Mouse (Mus musculus) CH12.LX (cell line): Measurements from ENCODE around the gene Gna12. TPM values are rescaled to one million over a fixed set of nuclear protein-coding genes. Genes with fewer than 3 reads are reported as not detected.

Experiments used
- DNase-seq: peaks from one replicate; pipeline ENCODE4 v3.0.0-alpha.2; 2013; ENCODE audit errors: extremely low read depth
- H3K27ac ChIP-seq: 2 replicates; pipeline ENCODE4 v1.5.1; 2012; ENCODE audit warnings: low read depth, mild to moderate bottlenecking, control low read depth, moderate library complexity; ENCODE audit not compliant: insufficient read depth
- H3K27me3 ChIP-seq: replicated peaks from 2 replicates; pipeline ENCODE3; 2012; ENCODE audit warnings: inconsistent platforms
- H3K36me3 ChIP-seq, 2 experiments: replicated peaks in 1 of 2; 2 replicates each; pipeline versions ENCODE3 to v1.6.1; 2012; ENCODE audit warnings: inconsistent platforms in 1 of 2, low read length in 1 of 2, mild to moderate bottlenecking in 1 of 2, mixed read lengths in 1 of 2, moderate library complexity in 1 of 2; ENCODE audit not compliant: control insufficient read depth in 1 of 2, insufficient read depth in 1 of 2
- H3K4me1 ChIP-seq, 2 experiments: 2 replicates each; pipeline ENCODE4 v1.6.1; 2012; ENCODE audit warnings: inconsistent platforms in 1 of 2, moderate library complexity in 1 of 2; ENCODE audit not compliant: insufficient read depth in 2 of 2, control insufficient read depth in 1 of 2
- H3K4me2 ChIP-seq: 2 replicates; pipeline ENCODE4 v1.6.1; 2012; ENCODE audit warnings: low read depth, mild to moderate bottlenecking, control low read depth; ENCODE audit not compliant: poor library complexity, insufficient read depth, severe bottlenecking
- H3K4me3 ChIP-seq, 3 experiments: fragments of 150-350 bp in 1 of 3; sonication (generic) in 1 of 3; replicated peaks in 1 of 3; 2 replicates each; pipeline versions ENCODE3 to v1.5.1; 2011 to 2012; ENCODE audit warnings: low read depth in 2 of 3, low read length in 2 of 3, mild to moderate bottlenecking in 2 of 3, moderate library complexity in 2 of 3, control low read depth in 1 of 3, improper control_type of control experiment in 1 of 3, inconsistent platforms in 1 of 3, mixed read lengths in 1 of 3; ENCODE audit not compliant: poor library complexity in 1 of 3
- H3K79me2 ChIP-seq: replicated peaks from 2 replicates; pipeline ENCODE4 v1.6.1; 2012; ENCODE audit warnings: mild to moderate bottlenecking, moderate library complexity; ENCODE audit not compliant: control insufficient read depth, poor library complexity, insufficient read depth, severe bottlenecking; ENCODE audit errors: extremely low read depth
- H3K9ac ChIP-seq: 2 replicates; pipeline ENCODE4 v1.6.1; 2012; ENCODE audit warnings: low read depth, mild to moderate bottlenecking, control low read depth, moderate library complexity; ENCODE audit not compliant: insufficient read depth
- H3K9me3 ChIP-seq: replicated peaks from 2 replicates; pipeline ENCODE3; 2012; ENCODE audit warnings: low read length, inconsistent platforms, mixed read lengths
- CTCF ChIP-seq, 2 experiments: IDR thresholded peaks in 1 of 2; conservative IDR thresholded peaks in 1 of 2; 2 replicates each; pipeline ENCODE4 v1.5.1; 2011 to 2012; ENCODE audit warnings: low read depth in 2 of 2, low read length in 2 of 2, improper control_type of control experiment in 1 of 2, inconsistent platforms in 1 of 2, mild to moderate bottlenecking in 1 of 2, moderate library complexity in 1 of 2
- ELF1 ChIP-seq: IDR thresholded peaks from 2 replicates; pipeline ENCODE4 v1.6.1; 2014; ENCODE audit warnings: low read depth, mild to moderate bottlenecking, inconsistent platforms, low read length, improper control_type of control experiment
- EP300 ChIP-seq: IDR thresholded peaks from 2 replicates; pipeline ENCODE4 v1.6.1; 2011; ENCODE audit warnings: low read length, improper control_type of control experiment
- HCFC1 ChIP-seq: IDR thresholded peaks from 2 replicates; pipeline ENCODE4 v1.6.1; 2012; ENCODE audit warnings: low read depth, mild to moderate bottlenecking, inconsistent platforms, low read length, improper control_type of control experiment
- IRF4 ChIP-seq: IDR thresholded peaks from 2 replicates; pipeline ENCODE4 v1.6.1; 2014; ENCODE audit warnings: low read depth, mild to moderate bottlenecking, inconsistent platforms, low read length, improper control_type of control experiment
- JUN ChIP-seq: IDR thresholded peaks from 2 replicates; pipeline ENCODE4 v1.6.1; 2011; ENCODE audit warnings: low read depth, mild to moderate bottlenecking, low read length, improper control_type of control experiment, moderate library complexity; ENCODE audit not compliant: insufficient read depth
- MEF2A ChIP-seq: IDR thresholded peaks from 2 replicates; pipeline ENCODE4 v1.6.1; 2014; ENCODE audit warnings: low read depth, mild to moderate bottlenecking, inconsistent platforms, low read length, improper control_type of control experiment, borderline replicate concordance
- MXI1 ChIP-seq: IDR thresholded peaks from 2 replicates; pipeline ENCODE4 v1.6.1; 2011; ENCODE audit warnings: mild to moderate bottlenecking, low read depth, low read length, improper control_type of control experiment
- MYC ChIP-seq: IDR thresholded peaks from 2 replicates; pipeline ENCODE4 v1.6.1; 2011; ENCODE audit warnings: low read depth, mild to moderate bottlenecking, improper control_type of control experiment, low read length
- POLR2A ChIP-seq: IDR thresholded peaks from 2 replicates; pipeline ENCODE4 v1.6.1; 2011; ENCODE audit warnings: low read depth, mild to moderate bottlenecking, improper control_type of control experiment, low read length
- SIN3A ChIP-seq: IDR thresholded peaks from 2 replicates; pipeline ENCODE4 v1.6.1; 2012; ENCODE audit warnings: low read length, improper control_type of control experiment, inconsistent platforms
- SMC3 ChIP-seq: IDR thresholded peaks from 2 replicates; pipeline ENCODE4 v1.6.1; 2011; ENCODE audit warnings: low read depth, low read length, improper control_type of control experiment
- UBTF ChIP-seq: IDR thresholded peaks from 2 replicates; pipeline ENCODE4 v1.6.1; 2012; ENCODE audit warnings: low read depth, mild to moderate bottlenecking, inconsistent platforms, low read length, improper control_type of control experiment, moderate library complexity
- USF1 ChIP-seq: IDR thresholded peaks from 2 replicates; pipeline ENCODE4 v1.6.1; 2014; ENCODE audit warnings: low read depth, mild to moderate bottlenecking, inconsistent platforms, low read length, improper control_type of control experiment
- ZKSCAN1 ChIP-seq: IDR thresholded peaks from 2 replicates; pipeline ENCODE4 v1.6.1; 2012; ENCODE audit warnings: low read depth, inconsistent platforms, low read length, improper control_type of control experiment, borderline replicate concordance
- ZNF384 ChIP-seq: IDR thresholded peaks from 2 replicates; pipeline ENCODE4 v1.6.1; 2012; ENCODE audit warnings: low read depth, low read length, improper control_type of control experiment, inconsistent platforms
- dilution Hi-C: fragments of 300-500 bp; cut with MboI; formaldehyde crosslinking; loops from 2 replicates; pipeline ENCODE4 v1.14.3; 2020; ENCODE audit warnings: low sequenced_read_pairs; ENCODE audit not compliant: extremely low pct_unique_long_range_greater_than_20kb, extremely low pct_ligation_motif_present
- in situ Hi-C: fragments of 300-500 bp; cut with MboI; formaldehyde crosslinking; loops from 3 replicates; pipeline ENCODE4 v1.14.3; 2019; ENCODE audit warnings: low sequenced_read_pairs, low pct_ligation_motif_present, low pct_unique_long_range_greater_than_20kb, mixed read lengths
- polyA plus RNA-seq: library from polyadenylated mRNA; unstranded; fragments of >175 nt; gene quantifications from 2 replicates; pipeline ENCODE4 v1.2.1, GENCODE M21; 2012; ENCODE audit warnings: low read depth; ENCODE audit not compliant: insufficient read length
- total RNA-seq, 2 experiments: library from RNA; depleted of rRNA; stranded (reverse); fragments of 300-350 nt in 1 of 2; fragments of >200 nt in 1 of 2; gene quantifications; 2 replicates each; pipeline ENCODE4 v1.2.3; 2012 to 2014

Gene Gna12
- total and polyA plus RNA-seq, 3 experiments = 11.5 to 15.8 (median 15.4) TPM

GRCm38 (mm10) chr5:140735297-140735696 lies 94.9 kb downstream of the Gna12 start:
- in situ Hi-C loops (no loop called here), dilution Hi-C loops (no loop called here)
- no peak overlapping the region for H3K4me3 ChIP-seq
- no peaks in the 10 kb centered on the region for H3K27me3 ChIP-seq
- no peak overlapping the region for H3K9ac ChIP-seq
- H3K27ac ChIP-seq = no peak overlapping the region
- no peak for DNase-seq
- no peak overlapping the region for H3K4me2 ChIP-seq
- no peaks in the 10 kb centered on the region for H3K36me3 ChIP-seq
- no peaks in the 10 kb centered on the region for H3K79me2 ChIP-seq
- peaks cover 14 to 49% of the 10 kb centered on the region in 2 experiments; a peak in 3 of 4 replicates for H3K4me1 ChIP-seq
- no peaks in the 10 kb centered on the region for H3K9me3 ChIP-seq
- TF ChIP-seq JUN (no peak), MEF2A (no peak), IRF4 (no peak), UBTF (no peak), ZNF384 (no peak), ELF1 (no peak), POLR2A (no peak), CTCF (conservative IDR thresholded peaks at IDR 0.05 in 1 of 2, IDR thresholded peaks at IDR 0.05 in 1 of 2; ENCODE audit: low read depth in 2 of 2, low read length in 2 of 2) (no peak), HCFC1 (no peak), EP300 (no peak), USF1 (no peak), SIN3A (no peak)

- H3K79me2 ChIP-seq = no peaks in the 10 kb centered on the region
- no peaks in the 10 kb centered on the region for H3K36me3 ChIP-seq
- H3K4me2 ChIP-seq = no peak overlapping the region
- H3K9ac ChIP-seq = no peak overlapping the region
- in situ Hi-C loops = no loop called here
- no peak for TF ChIP-seq SIN3A
- TF ChIP-seq EP300 = peak; percentile 57; the same call in 1 of the 2 replicates
- no peak for TF ChIP-seq MXI1
- TF ChIP-seq JUN = no peak
- TF ChIP-seq IRF4 = peak; percentile 79
- no peak for TF ChIP-seq ZKSCAN1
- H3K27me3 ChIP-seq = no peaks in the 10 kb centered on the region
- peaks cover 11 to 42% of the 10 kb centered on the region in 2 experiments; a peak in 3 of 4 replicates for H3K4me1 ChIP-seq
- no peak overlapping the region for H3K27ac ChIP-seq
- no peaks in the 10 kb centered on the region for H3K9me3 ChIP-seq
- peak; percentile 48 for DNase-seq
- dilution Hi-C loops = no loop called here
- no peak overlapping the region for H3K4me3 ChIP-seq
Measured at GRCm38 (mm10) chr5:140733336-140733735, 96.9 kb downstream of the Gna12 start.

GRCm38 (mm10) chr5:140732195-140732594 lies 98.0 kb downstream of the Gna12 start:
- peak; percentile 17 to 43; a peak in 3 of 4 replicates for TF ChIP-seq CTCF (conservative IDR thresholded peaks at IDR 0.05 in 1 of 2, IDR thresholded peaks at IDR 0.05 in 1 of 2; ENCODE audit: low read depth in 2 of 2, low read length in 2 of 2)
- TF ChIP-seq SMC3 = peak; percentile 7; the same call in 1 of the 2 replicates
- TF ChIP-seq MYC = no peak
- H3K27ac ChIP-seq = no peak overlapping the region
- DNase-seq = peak; percentile 33
- H3K4me2 ChIP-seq = no peak overlapping the region
- no peak overlapping the region for H3K4me3 ChIP-seq
- in situ Hi-C loops = no loop called here
- no peaks in the 10 kb centered on the region for H3K9me3 ChIP-seq
- no peaks in the 10 kb centered on the region for H3K27me3 ChIP-seq
- H3K36me3 ChIP-seq = no peaks in the 10 kb centered on the region
- peaks cover 10 to 33% of the 10 kb centered on the region in 2 experiments; a peak in 3 of 4 replicates for H3K4me1 ChIP-seq
- no peak overlapping the region for H3K9ac ChIP-seq
- dilution Hi-C loops = no loop called here
- H3K79me2 ChIP-seq = no peaks in the 10 kb centered on the region
